Mouse (Mus musculus): ENCODE results near the gene Cers3.
A peak's percentile ranks its signal among the peaks of the same experiment; 100 is the strongest.

Gene Cers3

GRCm38 (mm10) chr7:66786476-66786875 is 43.2 kb downstream of the Cers3 start:
- DNase-seq: no peak

- DNase-seq: no peak
These were observed 44.5 kb downstream of the Cers3 start for GRCm38 (mm10) chr7:66787816-66788215.

- no peak for DNase-seq
These were observed 46.8 kb downstream of the Cers3 start for GRCm38 (mm10) chr7:66789860-66790748.

- DNase-seq: no peak
These were observed 47.7 kb downstream of the Cers3 start for GRCm38 (mm10) chr7:66791022-66791421.

GRCm38 (mm10) chr7:66796909-66797308 is 53.6 kb downstream of the Cers3 start:
- no peak for DNase-seq

- no peak for DNase-seq
These were observed 54.0 kb downstream of the Cers3 start for GRCm38 (mm10) chr7:66797345-66797744.

GRCm38 (mm10) chr7:66798826-66799225 is 55.5 kb downstream of the Cers3 start:
- no peak for DNase-seq

GRCm38 (mm10) chr7:66800784-66801183 is 57.5 kb downstream of the Cers3 start:
- DNase-seq: no peak

GRCm38 (mm10) chr7:66801785-66802184 is 58.5 kb downstream of the Cers3 start:
- no peak for DNase-seq

GRCm38 (mm10) chr7:66803798-66804197 is 60.5 kb downstream of the Cers3 start:
- DNase-seq: no peak

GRCm38 (mm10) chr7:66806801-66807200 is 63.5 kb downstream of the Cers3 start:
- DNase-seq: no peak

- no peak for DNase-seq
These were observed 67.1 kb downstream of the Cers3 start for GRCm38 (mm10) chr7:66810436-66810835.

GRCm38 (mm10) chr7:66811294-66811693 is 68.0 kb downstream of the Cers3 start:
- no peak for DNase-seq

GRCm38 (mm10) chr7:66812289-66812688 is 69.0 kb downstream of the Cers3 start:
- DNase-seq: no peak

- no peak for DNase-seq
These were observed 69.4 kb downstream of the Cers3 start for GRCm38 (mm10) chr7:66812737-66813136.

- DNase-seq: no peak
These were observed 69.9 kb downstream of the Cers3 start for GRCm38 (mm10) chr7:66813172-66813571.

GRCm38 (mm10) chr7:66815526-66815925 is 72.2 kb downstream of the Cers3 start:
- no peak for DNase-seq

GRCm38 (mm10) chr7:66820034-66820433 is 76.7 kb downstream of the Cers3 start:
- DNase-seq: no peak

- DNase-seq: no peak
These were observed 87.5 kb downstream of the Cers3 start for GRCm38 (mm10) chr7:66830803-66831202.

- no peak for DNase-seq
These were observed 88.0 kb downstream of the Cers3 start for GRCm38 (mm10) chr7:66831295-66831694.

GRCm38 (mm10) chr7:66839463-66840007 is 96.2 kb downstream of the Cers3 start, which contains the start of gene Adamts17:
Gene Adamts17, plus strand, starts transcription at chr7:66839735.
- DNase-seq: peak; percentile 93

GRCm38 (mm10) chr7:66840008-66840719 is 96.9 kb downstream of the Cers3 start:
- DNase-seq: peak; percentile 26

GRCm38 (mm10) chr7:66841165-66841564 is 97.9 kb downstream of the Cers3 start:
- peak; percentile 9 for DNase-seq

GRCm38 (mm10) chr7:66842021-66842420 is 98.7 kb downstream of the Cers3 start:
- DNase-seq: peak; percentile 47

Measured in cerebellum, adult 11 months (tissue).